Mouse (Mus musculus) ES-E14 (cell line): ENCODE measurements at regions not wholly inside any gene's neighbourhood (a gene's known extent, or its start where the extent isn't known, plus 50 kb on each side); places are given as distances from the start of the nearest gene placed in this dataset.

ENCODE experiments used
- HCFC1 ChIP-seq: IDR thresholded peaks from 2 replicates; pipeline ENCODE4 v1.6.1; 2012; ENCODE audit warnings: low read length, inconsistent platforms, borderline replicate concordance; ENCODE audit not compliant: insufficient read depth
- ZNF384 ChIP-seq: IDR thresholded peaks from 2 replicates; pipeline ENCODE4 v1.6.1; 2012; ENCODE audit warnings: low read depth, low read length, inconsistent platforms

- TF ChIP-seq HCFC1 (no peak), ZNF384 (no peak)
These were observed 305.9 kb upstream of the Lsamp start for GRCm38 (mm10) chr16:39678285-39678684.
